Mouse (Mus musculus) lung, adult 18-20 months (tissue): Measurements from ENCODE around the gene Ssc4d.

Experiments used
- DNase-seq, 2 experiments: peaks; one replicate each; pipeline ENCODE4 v3.0.0; 2022; ENCODE audit warnings: mixed read lengths in 2 of 2

The Ssc4d gene

GRCm38 (mm10) chr5:135974365-135974764, at the start of gene Ssc4d:
Gene Ssc4d (minus strand): TSS chr5:135974531.
- no peak for DNase-seq

GRCm38 (mm10) chr5:136019907-136020306, 45.6 kb upstream of the Ssc4d start:
- peak; percentile 25 to 48 for DNase-seq

- no peak for DNase-seq
Observed at GRCm38 (mm10) chr5:136018726-136019125, 44.4 kb upstream of the Ssc4d start.

- DNase-seq, result peak; percentile 15 to 20
Observed at GRCm38 (mm10) chr5:136017262-136017661, 42.9 kb upstream of the Ssc4d start.

GRCm38 (mm10) chr5:136016014-136016876, 41.9 kb upstream of the Ssc4d start:
- peak; percentile 40 to 49 for DNase-seq

GRCm38 (mm10) chr5:136015586-136015985, 41.3 kb upstream of the Ssc4d start:
- DNase-seq, result peak in 1 of 2 experiments; percentile 32

GRCm38 (mm10) chr5:136014877-136015276, 40.5 kb upstream of the Ssc4d start:
- peak; percentile 35 to 40 for DNase-seq

GRCm38 (mm10) chr5:136007745-136008144, 33.4 kb upstream of the Ssc4d start:
- DNase-seq, result no peak

GRCm38 (mm10) chr5:136004537-136004936, 30.2 kb upstream of the Ssc4d start:
- no peak for DNase-seq

GRCm38 (mm10) chr5:136002751-136003151, 28.4 kb upstream of the Ssc4d start:
- DNase-seq, result no peak

GRCm38 (mm10) chr5:136002325-136002724, 28.0 kb upstream of the Ssc4d start:
- DNase-seq, result peak in 1 of 2 experiments; percentile 46

GRCm38 (mm10) chr5:136001222-136001621, 26.9 kb upstream of the Ssc4d start:
- no peak for DNase-seq

- DNase-seq, result no peak
Observed at GRCm38 (mm10) chr5:135996162-135996561, 21.8 kb upstream of the Ssc4d start.

- DNase-seq, result peak; percentile 90 to 92
Observed at GRCm38 (mm10) chr5:135994725-135995687, 20.7 kb upstream of the Ssc4d start, which contains the start of gene Dtx2. Gene Dtx2 (plus strand): TSS chr5:135994800.

GRCm38 (mm10) chr5:135994335-135994724, 20.0 kb upstream of the Ssc4d start:
- DNase-seq, result no peak

- DNase-seq, result no peak
Observed at GRCm38 (mm10) chr5:135993381-135993965, 19.1 kb upstream of the Ssc4d start.

- DNase-seq, result no peak
Observed at GRCm38 (mm10) chr5:135990601-135991000, 16.3 kb upstream of the Ssc4d start.

- no peak for DNase-seq
Observed at GRCm38 (mm10) chr5:135987248-135987647, 12.9 kb upstream of the Ssc4d start.

- DNase-seq, result no peak
Observed at GRCm38 (mm10) chr5:135984546-135985044, 10.3 kb upstream of the Ssc4d start.

- DNase-seq, result peak; percentile 45 to 60
Observed at GRCm38 (mm10) chr5:135982398-135982797, 8.1 kb upstream of the Ssc4d start.

GRCm38 (mm10) chr5:135979904-135980303, 5.6 kb upstream of the Ssc4d start, which contains the start of gene Zp3:
Gene Zp3 (plus strand): TSS chr5:135980099.
- DNase-seq, result no peak

- no peak for DNase-seq
Observed at GRCm38 (mm10) chr5:135979381-135979780, 5.0 kb upstream of the Ssc4d start.
